Mouse (Mus musculus): ENCODE data around the gene Atad3a. TPM values are rescaled to one million over a fixed set of nuclear protein-coding genes. Genes with fewer than 3 reads are reported as not detected.

Atad3a gene
- polyA plus RNA-seq, 1 experiment from 2014 or later = 75.1 TPM

DNA sequence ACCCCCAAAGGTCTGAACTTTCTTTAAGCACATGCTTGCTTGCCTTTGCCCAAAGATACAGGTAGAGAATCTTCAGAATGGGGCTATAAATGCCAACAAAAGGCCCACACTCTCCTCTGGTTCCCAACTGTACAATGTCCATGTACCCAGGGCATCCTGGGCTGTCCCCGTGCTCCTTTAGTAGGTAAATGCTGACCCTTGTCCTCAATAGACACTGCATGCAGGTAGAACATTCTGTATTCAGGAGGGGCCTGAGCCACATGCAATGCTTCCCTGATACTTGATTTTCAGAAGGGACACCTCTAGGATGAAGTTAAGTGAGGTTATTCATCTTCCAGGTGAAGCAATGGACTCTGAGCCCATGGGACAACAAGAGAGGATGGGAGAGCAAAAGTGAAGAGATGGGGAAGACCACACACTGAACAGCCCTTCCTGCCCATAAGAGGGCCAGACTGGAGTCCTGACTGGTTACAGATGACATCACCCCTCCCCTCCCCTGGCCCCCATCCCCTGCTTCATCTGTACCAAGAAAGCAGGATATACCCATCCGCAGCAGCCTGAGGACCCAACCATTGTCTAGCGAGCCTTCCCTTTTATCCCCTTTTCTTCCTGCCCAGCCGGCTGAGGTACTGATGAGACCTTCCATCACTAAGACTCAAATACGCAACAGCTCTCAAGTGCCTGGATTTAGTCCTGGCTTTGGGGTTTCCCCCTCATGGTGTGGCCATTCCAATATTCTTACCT lies 12.6 kb upstream of the Atad3a start:
- 40% methylated on average over 5 of the region's 5 CpGs for WGBS
- no peak for ATAC-seq (ENCODE audit: low read depth)
- no peaks in the 10 kb centered on the region for H3K36me3 ChIP-seq
- H3K27ac ChIP-seq (replicated peaks) = peak overlapping the region; percentile 75; the same call in 1 of the 2 replicates
- peak overlapping the region; percentile 69 for H3K9ac ChIP-seq
- H3K4me2 ChIP-seq = peak overlapping the region; percentile 66
- H3K9me3 ChIP-seq = no peaks in the 10 kb centered on the region
- peaks cover 35% of the 10 kb centered on the region for H3K27me3 ChIP-seq
- H3K4me1 ChIP-seq (replicated peaks) = peaks cover 42% of the 10 kb centered on the region
- H3K4me3 ChIP-seq = peak overlapping the region; percentile 42

- Histone ChIP-seq H3K4me2 (peak overlapping the region; percentile 66), H3K9me3 (no peaks in the 10 kb centered on the region), H3K4me3 (0 out of 2 replicates have a peak overlapping the region, but pooled peaks have one; percentile 42), H3K9ac (no peak overlapping the region), H3K27ac (replicated peaks) (no peak overlapping the region), H3K36me3 (no peaks in the 10 kb centered on the region), H3K4me1 (replicated peaks) (peaks cover 42% of the 10 kb centered on the region), H3K27me3 (peaks cover 35% of the 10 kb centered on the region)
- no peak for ATAC-seq (ENCODE audit: low read depth)
- WGBS = 87% methylated on average over 13 of the region's 13 CpGs
Measured at GRCm38 (mm10) chr4:155772786-155773185, 11.9 kb upstream of the Atad3a start.

- ATAC-seq (ENCODE audit: low read depth) = no peak
- H3K9me3 ChIP-seq = no peaks in the 10 kb centered on the region
- peak overlapping the region; percentile 66 for H3K4me2 ChIP-seq
- H3K4me1 ChIP-seq (replicated peaks) = peaks cover 42% of the 10 kb centered on the region
- H3K27me3 ChIP-seq = peaks cover 35% of the 10 kb centered on the region
- H3K36me3 ChIP-seq = no peaks in the 10 kb centered on the region
- H3K9ac ChIP-seq = no peak overlapping the region
- H3K27ac ChIP-seq (replicated peaks) = no peak overlapping the region
- no peak overlapping the region for H3K4me3 ChIP-seq
- 82% methylated on average over 2 of the region's 2 CpGs for WGBS
Measured at GRCm38 (mm10) chr4:155771706-155772105, 10.8 kb upstream of the Atad3a start.

DNA sequence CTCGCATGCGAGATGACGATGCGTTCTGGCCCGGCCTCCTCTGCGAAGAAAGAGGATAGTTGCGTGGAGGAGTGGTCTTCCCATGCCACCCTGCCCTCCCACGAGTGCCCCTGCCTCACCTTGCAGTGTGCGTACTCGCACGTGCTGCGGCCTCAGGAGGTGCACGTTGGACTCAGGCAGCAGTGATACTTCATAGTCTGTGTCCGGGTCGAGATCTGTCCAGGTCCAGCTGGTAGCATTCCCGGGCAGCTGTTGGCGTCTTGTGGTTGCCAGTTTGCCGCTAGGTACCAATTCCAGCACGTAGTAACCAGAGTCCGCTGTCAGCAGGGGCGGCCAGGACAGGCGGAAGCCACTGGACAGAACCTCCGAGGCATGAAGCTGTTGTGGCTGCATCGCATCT lies 9.7 kb upstream of the Atad3a start:
- 43% methylated on average over 23 of the region's 24 CpGs for WGBS
- Histone ChIP-seq H3K27me3 (peaks cover 31% of the 10 kb centered on the region), H3K4me3 (peak overlapping the region; percentile 46), H3K27ac (replicated peaks) (no peak overlapping the region), H3K9me3 (no peaks in the 10 kb centered on the region), H3K9ac (peak overlapping the region; percentile 81), H3K36me3 (no peaks in the 10 kb centered on the region), H3K4me2 (peak overlapping the region; percentile 66), H3K4me1 (replicated peaks) (peaks cover 39% of the 10 kb centered on the region)
- no peak for ATAC-seq (ENCODE audit: low read depth)

DNA sequence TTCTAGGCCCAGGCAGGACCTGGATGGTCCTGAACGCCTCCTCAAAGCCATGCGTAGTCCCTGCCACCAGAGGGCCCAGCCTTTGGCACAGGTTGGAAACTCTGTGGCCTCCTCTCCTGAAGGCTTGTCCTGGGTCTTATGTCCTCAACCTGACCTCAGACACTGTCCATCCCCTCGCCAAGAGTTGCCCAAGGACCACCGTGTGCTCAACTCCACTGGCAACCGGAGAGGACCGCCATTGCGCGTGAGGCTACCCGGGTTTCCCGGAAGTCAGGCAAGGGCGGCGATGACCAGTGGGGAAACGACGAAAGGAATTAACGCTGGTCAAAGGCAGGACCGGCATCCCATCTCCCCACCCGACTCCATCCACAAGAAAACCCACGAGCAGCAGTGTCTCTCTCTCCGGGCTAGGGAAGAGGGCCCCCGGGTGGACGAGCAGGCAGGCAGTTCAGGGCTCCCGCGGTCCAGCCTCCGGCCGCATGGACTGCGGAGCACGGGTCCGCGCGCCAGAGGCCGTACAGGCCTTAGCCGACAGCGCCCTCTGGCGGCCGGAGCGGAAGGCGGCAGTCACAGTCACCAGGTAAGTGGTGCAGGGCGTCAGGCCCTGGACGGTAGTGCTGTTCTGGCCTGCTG lies 9.1 kb upstream of the Atad3a start:
- Histone ChIP-seq H3K36me3 (no peaks in the 10 kb centered on the region), H3K27ac (replicated peaks) (peak overlapping the region; percentile 49), H3K4me3 (peak overlapping the region; percentile 46), H3K9me3 (no peaks in the 10 kb centered on the region), H3K9ac (peak overlapping the region; percentile 81), H3K27me3 (peaks cover 25% of the 10 kb centered on the region), H3K4me1 (replicated peaks) (peaks cover 33% of the 10 kb centered on the region), H3K4me2 (peak overlapping the region; percentile 66)
- under 1% methylated on average over 36 of the region's 39 CpGs for WGBS
- peak; percentile 78 for ATAC-seq (ENCODE audit: low read depth)

- Histone ChIP-seq H3K36me3 (no peaks in the 10 kb centered on the region), H3K4me1 (replicated peaks) (peaks cover 27% of the 10 kb centered on the region), H3K9me3 (no peaks in the 10 kb centered on the region), H3K27me3 (peaks cover 24% of the 10 kb centered on the region), H3K27ac (replicated peaks) (peak overlapping the region; percentile 49), H3K4me3 (peak overlapping the region; percentile 46), H3K4me2 (peak overlapping the region; percentile 66), H3K9ac (peak overlapping the region; percentile 81)
- WGBS = 69% methylated on average over 5 of the region's 5 CpGs
- peak; percentile 2; the same call in 1 of the 2 replicates for ATAC-seq (ENCODE audit: low read depth)
Measured at GRCm38 (mm10) chr4:155769496-155769879, 8.6 kb upstream of the Atad3a start.

GRCm38 (mm10) chr4:155762357-155762756 lies 1.5 kb upstream of the Atad3a start:
- no peak overlapping the region for H3K27ac ChIP-seq (replicated peaks)
- WGBS = 92% methylated on average over 3 of the region's 3 CpGs
- no peak overlapping the region for H3K4me2 ChIP-seq
- H3K9ac ChIP-seq = no peak overlapping the region
- peaks cover 31% of the 10 kb centered on the region for H3K4me1 ChIP-seq (replicated peaks)
- H3K9me3 ChIP-seq = no peaks in the 10 kb centered on the region
- H3K27me3 ChIP-seq = no peaks in the 10 kb centered on the region
- no peak overlapping the region for H3K4me3 ChIP-seq
- no peak for ATAC-seq (ENCODE audit: low read depth)
- peaks cover 4% of the 10 kb centered on the region; the same call in 1 of the 2 replicates for H3K36me3 ChIP-seq

DNA sequence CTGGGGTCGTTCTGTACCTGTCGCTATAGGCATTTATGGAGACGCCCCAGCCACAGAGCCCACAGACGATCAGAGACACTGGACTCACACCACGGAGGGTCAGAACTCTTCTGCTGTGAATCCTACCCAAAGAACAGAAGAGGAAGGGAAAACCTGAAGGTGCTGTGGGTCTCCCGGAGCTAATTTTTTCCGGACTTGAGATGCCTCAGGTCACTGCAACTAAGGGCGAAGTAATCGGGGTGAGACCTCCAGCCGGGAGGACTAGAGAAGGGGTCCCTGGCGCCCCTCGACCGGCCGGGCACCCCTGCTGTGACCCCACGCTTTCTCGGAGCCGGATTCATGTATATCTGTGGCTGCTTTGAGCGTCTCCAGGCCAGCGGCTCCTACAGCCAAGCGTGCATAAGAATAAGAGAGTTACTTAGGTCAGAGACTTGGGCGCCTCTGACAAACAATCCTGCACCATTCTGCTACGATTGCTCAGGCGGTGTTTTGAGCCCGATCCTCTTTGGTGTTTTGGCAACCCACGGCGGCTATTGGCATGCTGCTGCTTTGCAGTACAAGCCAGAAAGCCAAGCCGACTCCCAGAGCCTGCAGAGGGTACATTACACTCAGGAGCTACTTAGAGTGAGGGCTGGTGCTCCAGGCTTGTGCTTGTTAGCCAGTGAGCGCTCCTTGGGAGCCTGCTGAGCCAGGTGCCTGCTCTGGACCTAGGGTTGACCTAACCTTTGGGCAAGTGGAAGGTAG lies 635 bp upstream of the Atad3a start:
- peak; percentile 34; the same call in 1 of the 2 replicates for ATAC-seq (ENCODE audit: low read depth)
- no peaks in the 10 kb centered on the region for H3K27me3 ChIP-seq
- no peaks in the 10 kb centered on the region for H3K9me3 ChIP-seq
- H3K4me3 ChIP-seq = peak overlapping the region; percentile 90
- peak overlapping the region; percentile 81 for H3K9ac ChIP-seq
- 3% methylated on average over 28 of the region's 28 CpGs for WGBS
- 0 out of 2 replicates have a peak overlapping the region, but pooled peaks have one; percentile 18 for H3K27ac ChIP-seq (replicated peaks)
- H3K4me2 ChIP-seq = peak overlapping the region; percentile 100
- peaks cover 31% of the 10 kb centered on the region for H3K4me1 ChIP-seq (replicated peaks)
- H3K36me3 ChIP-seq = peaks cover 11% of the 10 kb centered on the region

DNA sequence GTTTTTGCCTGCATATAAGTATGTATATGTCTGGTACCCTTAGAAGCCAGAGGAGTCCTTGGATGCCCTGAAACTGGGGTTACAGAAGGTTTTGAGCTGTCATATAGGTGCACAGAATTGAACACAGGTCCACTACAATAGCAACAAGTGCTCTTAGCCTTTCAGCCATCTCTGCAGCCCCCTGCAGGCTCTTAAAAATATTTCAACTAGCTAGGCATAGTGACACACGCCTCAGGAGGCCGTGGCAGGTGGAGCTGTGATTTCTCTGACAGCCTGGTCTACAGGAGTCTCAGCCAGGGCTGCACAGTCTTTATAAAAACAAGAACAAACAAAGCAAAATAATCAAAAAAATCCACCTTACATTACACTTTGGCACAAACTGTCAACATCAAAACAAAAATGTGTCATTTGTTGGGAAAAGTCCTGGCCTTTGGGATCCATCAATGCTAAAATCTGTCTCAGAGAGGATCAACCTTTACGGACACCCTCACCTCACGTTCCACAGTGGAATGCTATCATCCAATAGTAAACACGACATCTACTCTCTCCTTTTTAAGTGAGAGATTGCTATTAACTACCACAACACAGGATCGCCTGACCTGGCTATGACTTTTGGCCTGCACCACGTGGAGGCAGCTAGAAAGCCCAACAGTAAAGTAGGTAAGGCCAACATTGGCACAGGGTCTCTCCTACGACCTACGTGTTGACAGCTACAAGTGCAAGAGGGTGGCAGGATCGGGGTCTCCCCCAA lies 856 bp downstream of the Atad3a start:
- H3K27me3 ChIP-seq = no peaks in the 10 kb centered on the region
- H3K4me3 ChIP-seq = peak overlapping the region; percentile 90
- H3K36me3 ChIP-seq = peaks cover 26% of the 10 kb centered on the region
- H3K4me1 ChIP-seq (replicated peaks) = peaks cover 31% of the 10 kb centered on the region
- H3K9ac ChIP-seq = peak overlapping the region; percentile 82
- H3K9me3 ChIP-seq = no peaks in the 10 kb centered on the region
- 2% methylated on average over 10 of the region's 10 CpGs for WGBS
- 0 out of 2 replicates have a peak overlapping the region, but pooled peaks have one; percentile 54 for H3K27ac ChIP-seq (replicated peaks)
- peak overlapping the region; percentile 100 for H3K4me2 ChIP-seq
- ATAC-seq (ENCODE audit: low read depth) = peak; percentile 49

GRCm38 (mm10) chr4:155757011-155757410 lies 3.9 kb downstream of the Atad3a start:
- Histone ChIP-seq H3K9ac (no peak overlapping the region), H3K27ac (replicated peaks) (no peak overlapping the region), H3K4me2 (no peak overlapping the region), H3K4me1 (replicated peaks) (peaks cover 31% of the 10 kb centered on the region), H3K27me3 (no peaks in the 10 kb centered on the region), H3K36me3 (peaks cover 55% of the 10 kb centered on the region), H3K4me3 (no peak overlapping the region), H3K9me3 (no peaks in the 10 kb centered on the region)
- WGBS = 94% methylated on average over 12 of the region's 12 CpGs
- no peak for ATAC-seq (ENCODE audit: low read depth)

GRCm38 (mm10) chr4:155746575-155747490 lies 14.1 kb downstream of the Atad3a start:
- H3K9me3 ChIP-seq = no peaks in the 10 kb centered on the region
- no peaks in the 10 kb centered on the region for H3K4me1 ChIP-seq (replicated peaks)
- no peak overlapping the region for H3K4me3 ChIP-seq
- WGBS = 87% methylated on average over 17 of the region's 17 CpGs
- no peak overlapping the region for H3K9ac ChIP-seq
- peaks cover 98% of the 10 kb centered on the region for H3K36me3 ChIP-seq
- no peak overlapping the region for H3K27ac ChIP-seq (replicated peaks)
- no peak for ATAC-seq (ENCODE audit: low read depth)
- H3K27me3 ChIP-seq = no peaks in the 10 kb centered on the region
- no peak overlapping the region for H3K4me2 ChIP-seq
